Mouse (Mus musculus): ENCODE results near the gene Gm49387. TPM values are rescaled to one million over a fixed set of nuclear protein-coding genes. Genes with fewer than 3 reads are reported as not detected.

Gene Gm49387
- polyA plus RNA-seq, 1 experiment, result not detected

DNA sequence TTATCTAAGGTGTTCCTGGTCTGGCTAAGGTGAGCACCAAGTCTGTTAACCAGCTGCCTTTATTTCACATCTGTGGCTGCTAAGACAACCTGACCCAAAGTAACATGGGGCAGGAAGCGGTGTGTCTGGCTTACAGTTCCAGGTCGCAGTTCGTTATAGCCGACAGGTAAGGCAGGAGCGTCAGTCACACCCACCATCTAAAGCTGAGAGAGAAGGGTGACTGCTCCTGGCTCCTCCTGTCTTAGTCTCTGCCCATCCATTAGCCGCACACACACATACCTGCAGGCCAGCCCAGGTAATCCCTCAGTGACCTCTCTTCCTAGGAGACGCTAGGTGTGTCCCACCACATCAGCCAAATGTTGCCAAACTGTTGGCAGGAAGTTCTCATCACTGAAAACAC lies 15.7 kb upstream of the Gm49387 start:
- Histone ChIP-seq H3K27ac (ENCODE audit: insufficient read depth, low read length) (no peak overlapping the region), H3K4me1 (ENCODE audit: control insufficient read depth, insufficient read depth, low read length) (peaks cover 14% of the 10 kb centered on the region), H3K4me3 (ENCODE audit: insufficient read depth, low read length) (no peak overlapping the region)
- TF ChIP-seq POLR2A (IDR thresholded peaks at IDR 0.05; ENCODE audit: low read depth, low read length) (no peak), CTCF (IDR thresholded peaks at IDR 0.05; ENCODE audit: borderline replicate concordance, insufficient read depth, low read length) (no peak)

DNA sequence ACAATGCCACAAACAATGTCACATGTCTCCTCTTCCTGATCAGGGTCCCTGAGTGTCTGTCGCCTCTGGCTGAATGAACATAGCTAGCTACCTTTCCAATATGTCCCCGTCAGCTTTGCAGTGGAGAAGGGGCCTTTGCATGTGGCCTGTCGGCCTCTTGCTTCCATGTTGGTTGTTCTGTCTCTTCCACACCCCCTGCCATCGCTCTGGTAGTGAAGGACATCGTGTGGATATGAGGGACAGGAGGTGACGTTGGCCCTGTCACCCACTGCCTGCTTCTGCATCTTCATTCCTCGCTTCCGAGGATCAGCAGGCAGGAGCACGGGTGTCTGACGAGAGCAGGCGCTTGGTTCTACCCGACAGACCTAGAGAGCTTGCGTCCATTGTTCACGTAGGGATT lies 14.7 kb upstream of the Gm49387 start:
- Histone ChIP-seq H3K4me3 (ENCODE audit: insufficient read depth, low read length) (no peak overlapping the region), H3K4me1 (ENCODE audit: control insufficient read depth, insufficient read depth, low read length) (peaks cover 12% of the 10 kb centered on the region), H3K27ac (ENCODE audit: insufficient read depth, low read length) (no peak overlapping the region)
- TF ChIP-seq POLR2A (IDR thresholded peaks at IDR 0.05; ENCODE audit: low read depth, low read length) (no peak), CTCF (IDR thresholded peaks at IDR 0.05; ENCODE audit: borderline replicate concordance, insufficient read depth, low read length) (no peak)

- Histone ChIP-seq H3K4me3 (ENCODE audit: insufficient read depth, low read length) (no peak overlapping the region), H3K4me1 (ENCODE audit: control insufficient read depth, insufficient read depth, low read length) (peaks cover 9% of the 10 kb centered on the region), H3K27ac (ENCODE audit: insufficient read depth, low read length) (no peak overlapping the region)
- TF ChIP-seq POLR2A (IDR thresholded peaks at IDR 0.05; ENCODE audit: low read depth, low read length) (no peak), CTCF (IDR thresholded peaks at IDR 0.05; ENCODE audit: borderline replicate concordance, insufficient read depth, low read length) (no peak)
Measured at GRCm38 (mm10) chr14:31654816-31655215, 14.1 kb upstream of the Gm49387 start.

DNA sequence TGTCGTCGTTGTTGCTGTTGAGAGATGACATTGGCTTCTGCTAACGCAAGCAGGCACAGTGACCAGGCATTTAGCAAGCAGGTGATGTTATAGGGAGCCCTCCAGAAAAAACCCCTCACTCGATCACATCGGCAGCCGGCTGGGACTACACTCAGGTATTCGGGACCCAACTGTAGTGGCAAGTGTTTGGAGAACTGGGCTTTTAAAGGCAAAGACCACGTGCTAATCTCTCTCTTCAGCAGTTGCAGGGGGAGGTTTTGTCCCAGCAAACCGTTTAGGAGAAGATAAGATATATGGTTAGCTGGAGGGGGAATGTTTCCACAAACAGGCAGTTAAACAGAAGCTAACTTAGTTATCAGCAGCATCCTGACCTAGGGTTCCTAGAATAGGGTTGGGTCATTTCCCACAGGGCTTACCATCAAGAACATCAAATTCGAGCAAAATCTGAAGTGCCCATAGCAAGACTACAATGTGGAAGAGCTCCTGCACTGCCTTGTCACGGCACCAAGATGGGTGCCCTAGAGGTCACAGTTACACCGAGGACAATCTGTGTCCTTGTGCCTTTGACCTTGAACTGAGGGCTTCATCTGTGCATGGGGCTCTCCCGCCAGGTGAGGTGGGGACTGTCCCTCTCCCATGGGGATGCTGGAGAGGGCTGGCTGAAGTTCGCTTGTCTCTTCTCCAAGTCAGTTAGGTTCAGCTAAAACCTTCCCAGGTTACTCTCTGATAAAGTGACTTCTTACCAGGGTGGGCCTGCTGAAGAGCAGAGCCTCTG lies 12.6 kb upstream of the Gm49387 start:
- Histone ChIP-seq H3K4me3 (ENCODE audit: insufficient read depth, low read length) (no peak overlapping the region), H3K27ac (ENCODE audit: insufficient read depth, low read length) (no peak overlapping the region), H3K4me1 (ENCODE audit: control insufficient read depth, insufficient read depth, low read length) (peaks cover 5% of the 10 kb centered on the region)
- TF ChIP-seq POLR2A (IDR thresholded peaks at IDR 0.05; ENCODE audit: low read depth, low read length), result no peak

- Histone ChIP-seq H3K27ac (ENCODE audit: insufficient read depth, low read length) (no peak overlapping the region), H3K4me1 (ENCODE audit: control insufficient read depth, insufficient read depth, low read length) (peaks cover 3% of the 10 kb centered on the region), H3K4me3 (ENCODE audit: insufficient read depth, low read length) (no peak overlapping the region)
- TF ChIP-seq CTCF (IDR thresholded peaks at IDR 0.05; ENCODE audit: borderline replicate concordance, insufficient read depth, low read length), result no peak
- no peak for TF ChIP-seq POLR2A (IDR thresholded peaks at IDR 0.05; ENCODE audit: low read depth, low read length)
Measured at GRCm38 (mm10) chr14:31652624-31653023, 11.9 kb upstream of the Gm49387 start.

DNA sequence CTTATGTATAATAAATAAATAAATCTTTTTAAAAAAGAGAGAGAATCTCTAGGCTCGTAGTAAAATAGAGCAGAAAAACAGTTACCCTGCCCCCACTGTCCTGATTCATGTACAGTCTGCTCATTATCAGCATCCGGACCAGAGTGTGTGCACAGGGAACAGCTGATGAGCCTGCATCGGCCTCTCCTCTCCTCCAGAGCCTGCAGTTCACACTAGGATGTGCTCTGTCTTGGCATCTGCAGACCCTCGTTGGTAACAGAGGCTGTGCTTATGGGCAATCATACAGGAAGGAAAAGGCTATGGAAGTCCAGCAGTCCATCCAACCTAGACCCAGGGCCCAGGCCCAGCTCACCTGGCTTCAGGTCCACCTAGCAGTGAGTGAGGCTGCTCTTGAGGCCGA lies 11.4 kb upstream of the Gm49387 start:
- H3K4me1 ChIP-seq (ENCODE audit: control insufficient read depth, insufficient read depth, low read length), result no peaks in the 10 kb centered on the region
- H3K27ac ChIP-seq (ENCODE audit: insufficient read depth, low read length), result no peak overlapping the region
- H3K4me3 ChIP-seq (ENCODE audit: insufficient read depth, low read length), result no peak overlapping the region
- no peak for TF ChIP-seq CTCF (IDR thresholded peaks at IDR 0.05; ENCODE audit: borderline replicate concordance, insufficient read depth, low read length)
- TF ChIP-seq POLR2A (IDR thresholded peaks at IDR 0.05; ENCODE audit: low read depth, low read length), result no peak

DNA sequence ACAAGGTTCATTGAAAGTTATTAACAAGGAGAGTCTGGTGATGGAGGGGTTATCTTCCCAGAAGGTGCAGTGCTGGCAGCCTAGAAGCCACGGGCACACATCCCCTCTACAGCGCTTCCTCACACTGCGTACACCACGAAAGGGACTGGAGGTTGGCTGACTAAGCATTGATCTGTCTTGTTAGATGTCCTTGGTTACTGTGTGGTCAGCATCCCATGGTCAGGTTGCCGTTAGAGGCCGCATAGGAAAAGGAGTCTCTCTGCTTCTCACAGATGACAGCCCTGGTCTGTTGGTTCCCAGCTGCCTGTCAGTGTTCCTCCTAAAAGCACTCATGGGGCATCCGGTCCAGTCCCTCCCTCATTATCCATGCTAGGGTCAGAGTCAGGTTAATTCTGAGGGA lies 10.5 kb upstream of the Gm49387 start:
- no peaks in the 10 kb centered on the region for H3K4me1 ChIP-seq (ENCODE audit: control insufficient read depth, insufficient read depth, low read length)
- no peak overlapping the region for H3K4me3 ChIP-seq (ENCODE audit: insufficient read depth, low read length)
- no peak for TF ChIP-seq POLR2A (IDR thresholded peaks at IDR 0.05; ENCODE audit: low read depth, low read length)
- no peak for TF ChIP-seq CTCF (IDR thresholded peaks at IDR 0.05; ENCODE audit: borderline replicate concordance, insufficient read depth, low read length)
- H3K27ac ChIP-seq (ENCODE audit: insufficient read depth, low read length), result no peak overlapping the region

GRCm38 (mm10) chr14:31650347-31650746 lies 9.7 kb upstream of the Gm49387 start:
- no peak overlapping the region for H3K27ac ChIP-seq (ENCODE audit: insufficient read depth, low read length)
- TF ChIP-seq CTCF (IDR thresholded peaks at IDR 0.05; ENCODE audit: borderline replicate concordance, insufficient read depth, low read length) (no peak), POLR2A (IDR thresholded peaks at IDR 0.05; ENCODE audit: low read depth, low read length) (no peak)
- no peaks in the 10 kb centered on the region for H3K4me1 ChIP-seq (ENCODE audit: control insufficient read depth, insufficient read depth, low read length)
- no peak overlapping the region for H3K4me3 ChIP-seq (ENCODE audit: insufficient read depth, low read length)

- Histone ChIP-seq H3K4me1 (ENCODE audit: control insufficient read depth, insufficient read depth, low read length) (no peaks in the 10 kb centered on the region), H3K27ac (ENCODE audit: insufficient read depth, low read length) (no peak overlapping the region), H3K4me3 (ENCODE audit: insufficient read depth, low read length) (no peak overlapping the region)
- no peak for TF ChIP-seq POLR2A (IDR thresholded peaks at IDR 0.05; ENCODE audit: low read depth, low read length)
- TF ChIP-seq CTCF (IDR thresholded peaks at IDR 0.05; ENCODE audit: borderline replicate concordance, insufficient read depth, low read length), result no peak
Measured at GRCm38 (mm10) chr14:31647991-31648390, 7.3 kb upstream of the Gm49387 start.

GRCm38 (mm10) chr14:31645920-31646319 lies 5.2 kb upstream of the Gm49387 start:
- TF ChIP-seq CTCF (IDR thresholded peaks at IDR 0.05; ENCODE audit: borderline replicate concordance, insufficient read depth, low read length) (no peak), POLR2A (IDR thresholded peaks at IDR 0.05; ENCODE audit: low read depth, low read length) (no peak)
- H3K4me3 ChIP-seq (ENCODE audit: insufficient read depth, low read length), result no peak overlapping the region
- H3K4me1 ChIP-seq (ENCODE audit: control insufficient read depth, insufficient read depth, low read length), result no peaks in the 10 kb centered on the region
- H3K27ac ChIP-seq (ENCODE audit: insufficient read depth, low read length), result no peak overlapping the region
